Mouse (Mus musculus): ENCODE results near the gene Gm3854. TPM values are rescaled to one million over a fixed set of nuclear protein-coding genes. Genes with fewer than 3 reads are reported as not detected.
A peak's percentile ranks its signal among the peaks of the same experiment; 100 is the strongest.
"Not testable (repeated sequence)": the region's sequence is repeated elsewhere in the genome, so short reads cannot be mapped to it uniquely, and the experiment has no call there.

Gm3854 gene
- 0.18 and 0.22 TPM in 2 replicates for polyA plus RNA-seq (2012; rRNA removed)

GRCm38 (mm10) chr7:6343501-6344071 lies at the start of gene Gm3854:
Gene Gm3854 (plus strand): TSS chr7:6343759.
- 0 out of 2 replicates have a peak, but pooled peaks cover 2% of the 10 kb centered on the region for H3K4me1 ChIP-seq (replicated peaks; ENCODE audit: control insufficient read depth, insufficient read depth, low read length)
- H3K27me3 ChIP-seq (ENCODE audit: control insufficient read depth, insufficient read depth, low read length) = no peaks in the 10 kb centered on the region
- no peak within 1 kb of the TSS for H3K27ac ChIP-seq (ENCODE audit: control insufficient read depth, insufficient read depth, low read length)
- H3K36me3 ChIP-seq (ENCODE audit: control insufficient read depth, insufficient read depth, low read length) = no peaks in the 10 kb centered on the region
- DNase-seq = peak; percentile 40
- WGBS = 1% methylated on average over 26 of the region's 26 CpGs
- TF ChIP-seq POLR2A (IDR thresholded peaks at IDR 0.05; ENCODE audit: control insufficient read depth, extremely low read depth, insufficient read depth, low read length, poor library complexity) (0 out of 2 replicates have a peak, but pooled peaks have one; percentile 18), CTCF (IDR thresholded peaks at IDR 0.05; ENCODE audit: borderline replicate concordance, control insufficient read depth, extremely low read depth, insufficient read depth, low read length, poor library complexity) (no peak)
- peak within 1 kb of the TSS; percentile 65 for H3K4me3 ChIP-seq (ENCODE audit: control insufficient read depth, insufficient read depth, low read length)

- not testable (repeated sequence) for DNase-seq; H3K4me3 ChIP-seq (ENCODE audit: control insufficient read depth, insufficient read depth, low read length); H3K27ac ChIP-seq (ENCODE audit: control insufficient read depth, insufficient read depth, low read length); H3K4me1 ChIP-seq (replicated peaks; ENCODE audit: control insufficient read depth, insufficient read depth, low read length); H3K27me3 ChIP-seq (ENCODE audit: control insufficient read depth, insufficient read depth, low read length)
- 94% methylated on average over 11 of the region's 11 CpGs for WGBS
- peaks cover 15% of the 10 kb centered on the region for H3K36me3 ChIP-seq (ENCODE audit: control insufficient read depth, insufficient read depth, low read length)
Observed at GRCm38 (mm10) chr7:6300796-6301195, 42.8 kb upstream of the Gm3854 start.

GRCm38 (mm10) chr7:6330458-6331232 lies 12.9 kb upstream of the Gm3854 start:
- Histone ChIP-seq H3K36me3 (ENCODE audit: control insufficient read depth, insufficient read depth, low read length) (no peaks in the 10 kb centered on the region), H3K4me3 (ENCODE audit: control insufficient read depth, insufficient read depth, low read length) (peak overlapping the region; percentile 74), H3K27me3 (ENCODE audit: control insufficient read depth, insufficient read depth, low read length) (no peaks in the 10 kb centered on the region), H3K4me1 (replicated peaks; ENCODE audit: control insufficient read depth, insufficient read depth, low read length) (peaks cover 4% of the 10 kb centered on the region; the same call in 1 of the 2 replicates), H3K27ac (ENCODE audit: control insufficient read depth, insufficient read depth, low read length) (no peak overlapping the region)
- 17% methylated on average over 23 of the region's 23 CpGs for WGBS
- TF ChIP-seq POLR2A (IDR thresholded peaks at IDR 0.05; ENCODE audit: control insufficient read depth, extremely low read depth, insufficient read depth, low read length, poor library complexity) = no peak
- TF ChIP-seq CTCF (IDR thresholded peaks at IDR 0.05; ENCODE audit: borderline replicate concordance, control insufficient read depth, extremely low read depth, insufficient read depth, low read length, poor library complexity) = no peak
- DNase-seq = peak; percentile 12

- H3K4me1 ChIP-seq (replicated peaks; ENCODE audit: control insufficient read depth, insufficient read depth, low read length) = peaks cover 4% of the 10 kb centered on the region; the same call in 1 of the 2 replicates
- TF ChIP-seq CTCF (IDR thresholded peaks at IDR 0.05; ENCODE audit: borderline replicate concordance, control insufficient read depth, extremely low read depth, insufficient read depth, low read length, poor library complexity) (0 out of 2 replicates have a peak, but pooled peaks have one; percentile 38), POLR2A (IDR thresholded peaks at IDR 0.05; ENCODE audit: control insufficient read depth, extremely low read depth, insufficient read depth, low read length, poor library complexity) (no peak)
- peak within 1 kb of the TSS; percentile 74 for H3K4me3 ChIP-seq (ENCODE audit: control insufficient read depth, insufficient read depth, low read length)
- DNase-seq = peak; percentile 85
- 9% methylated on average over 31 of the region's 31 CpGs for WGBS
- no peak within 1 kb of the TSS for H3K27ac ChIP-seq (ENCODE audit: control insufficient read depth, insufficient read depth, low read length)
- H3K27me3 ChIP-seq (ENCODE audit: control insufficient read depth, insufficient read depth, low read length) = no peaks in the 10 kb centered on the region
- no peaks in the 10 kb centered on the region for H3K36me3 ChIP-seq (ENCODE audit: control insufficient read depth, insufficient read depth, low read length)
Observed at GRCm38 (mm10) chr7:6331233-6331956, 12.2 kb upstream of the Gm3854 start, which contains the start of gene Zfp583. Gene Zfp583 (minus strand): TSS chr7:6331285.

- TF ChIP-seq CTCF (IDR thresholded peaks at IDR 0.05; ENCODE audit: borderline replicate concordance, control insufficient read depth, extremely low read depth, insufficient read depth, low read length, poor library complexity) (no peak), POLR2A (IDR thresholded peaks at IDR 0.05; ENCODE audit: control insufficient read depth, extremely low read depth, insufficient read depth, low read length, poor library complexity) (no peak)
Observed at GRCm38 (mm10) chr7:6339865-6340264, 3.7 kb upstream of the Gm3854 start.

GRCm38 (mm10) chr7:6344124-6344523 lies 565 bp downstream of the Gm3854 start:
- no peak for TF ChIP-seq CTCF (IDR thresholded peaks at IDR 0.05; ENCODE audit: borderline replicate concordance, control insufficient read depth, extremely low read depth, insufficient read depth, low read length, poor library complexity)
- no peak for TF ChIP-seq POLR2A (IDR thresholded peaks at IDR 0.05; ENCODE audit: control insufficient read depth, extremely low read depth, insufficient read depth, low read length, poor library complexity)
- no peaks in the 10 kb centered on the region for H3K27me3 ChIP-seq (ENCODE audit: control insufficient read depth, insufficient read depth, low read length)
- no peaks in the 10 kb centered on the region for H3K36me3 ChIP-seq (ENCODE audit: control insufficient read depth, insufficient read depth, low read length)
- no peak overlapping the region for H3K27ac ChIP-seq (ENCODE audit: control insufficient read depth, insufficient read depth, low read length)
- 53% methylated on average over 10 of the region's 10 CpGs for WGBS
- H3K4me3 ChIP-seq (ENCODE audit: control insufficient read depth, insufficient read depth, low read length) = no peak overlapping the region
- DNase-seq = no peak
- 0 out of 2 replicates have a peak, but pooled peaks cover 2% of the 10 kb centered on the region for H3K4me1 ChIP-seq (replicated peaks; ENCODE audit: control insufficient read depth, insufficient read depth, low read length)

More at GRCm38 (mm10) chr7:6339865-6340264, 3.7 kb upstream of the Gm3854 start:
- DNase-seq = no peak
- Histone ChIP-seq H3K4me1 (replicated peaks; ENCODE audit: control insufficient read depth, insufficient read depth, low read length) (0 out of 2 replicates have a peak, but pooled peaks cover 2% of the 10 kb centered on the region), H3K27ac (ENCODE audit: control insufficient read depth, insufficient read depth, low read length) (no peak overlapping the region), H3K4me3 (ENCODE audit: control insufficient read depth, insufficient read depth, low read length) (no peak overlapping the region), H3K36me3 (ENCODE audit: control insufficient read depth, insufficient read depth, low read length) (no peaks in the 10 kb centered on the region), H3K27me3 (ENCODE audit: control insufficient read depth, insufficient read depth, low read length) (no peaks in the 10 kb centered on the region)
- WGBS = 84% methylated on average over 5 of the region's 5 CpGs
